Mouse (Mus musculus) embryo, embryonic 10 days (tissue): Measurements from ENCODE around the gene Cmtr1.
"Not testable (repeated sequence)": the region's sequence is repeated elsewhere in the genome, so short reads cannot be mapped to it uniquely, and the experiment has no call there.

Source experiments
- DNase-seq: peaks from one replicate; pipeline ENCODE4 v3.0.0-alpha.2; 2015; ENCODE audit warnings: low spot score

Gene Cmtr1

GRCm38 (mm10) chr17:29660076-29660761 lies at the start of gene Cmtr1:
Gene Cmtr1 (plus strand): TSS chr17:29660595.
- DNase-seq: peak; percentile 91

- DNase-seq: not testable (repeated sequence)
These were observed 46.9 kb upstream of the Cmtr1 start for GRCm38 (mm10) chr17:29613453-29613852.

GRCm38 (mm10) chr17:29614115-29615023 lies 46.0 kb upstream of the Cmtr1 start, which contains the start of the genes Rnf8 and Gm28043:
Gene Rnf8 (plus strand): TSS chr17:29614790.
Gene Gm28043 (plus strand): TSS chr17:29614876.
- peak; percentile 98 for DNase-seq

DNA sequence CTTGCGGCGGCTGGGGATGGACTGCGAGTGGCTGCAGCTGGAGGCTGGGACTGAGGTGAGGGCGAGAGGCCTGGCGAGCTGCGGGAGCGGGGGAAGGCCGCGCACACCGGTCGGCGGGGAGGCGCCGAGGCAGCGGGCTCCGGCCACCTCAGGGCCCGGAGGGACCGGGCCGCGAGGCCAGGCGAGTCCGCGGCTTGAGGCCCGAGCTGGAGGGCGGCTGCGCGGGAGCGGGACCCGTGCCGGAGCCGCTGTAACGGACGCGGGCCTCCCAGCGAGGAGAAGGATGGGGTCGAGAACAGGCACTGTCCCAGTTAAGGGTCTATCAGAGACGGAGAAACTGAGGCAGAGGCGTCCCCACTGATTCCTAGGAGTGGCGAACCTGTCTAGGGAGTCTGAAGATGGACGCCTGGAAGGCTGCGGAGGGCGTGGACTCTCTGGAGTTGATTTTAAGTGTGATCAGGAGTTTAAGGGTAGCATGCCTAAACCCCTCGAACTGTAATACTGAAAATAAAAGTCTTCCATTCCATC lies 45.3 kb upstream of the Cmtr1 start:
- peak; percentile 51 for DNase-seq

GRCm38 (mm10) chr17:29615616-29616015 lies 44.8 kb upstream of the Cmtr1 start:
- DNase-seq: no peak

GRCm38 (mm10) chr17:29619231-29619630 lies 41.2 kb upstream of the Cmtr1 start:
- DNase-seq: no peak

GRCm38 (mm10) chr17:29623488-29623887 lies 36.9 kb upstream of the Cmtr1 start:
- DNase-seq: no peak

DNA sequence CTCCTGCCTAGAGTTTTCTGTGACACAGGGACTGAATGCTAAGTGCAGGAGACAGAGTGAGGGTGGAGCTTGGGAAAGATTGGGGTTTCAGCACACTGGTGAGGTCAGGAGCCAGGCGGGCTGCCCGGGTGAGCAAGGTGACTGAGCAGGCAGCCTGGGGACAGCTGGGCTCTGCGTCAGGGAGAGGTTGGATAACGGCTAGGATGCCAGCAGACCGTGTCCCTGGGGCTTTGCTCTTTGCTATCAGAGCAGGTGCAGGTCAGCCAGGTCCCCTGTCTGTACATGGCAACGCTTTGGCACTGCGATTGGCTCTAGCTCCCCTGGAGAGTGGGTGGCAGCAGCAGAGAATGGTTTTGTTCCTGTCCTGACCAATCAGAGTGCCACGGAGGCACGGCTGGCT lies 33.1 kb upstream of the Cmtr1 start:
- no peak for DNase-seq

- no peak for DNase-seq
These were observed 31.4 kb upstream of the Cmtr1 start for GRCm38 (mm10) chr17:29628946-29629345.

- DNase-seq: no peak
These were observed 30.8 kb upstream of the Cmtr1 start for GRCm38 (mm10) chr17:29629620-29630019.

DNA sequence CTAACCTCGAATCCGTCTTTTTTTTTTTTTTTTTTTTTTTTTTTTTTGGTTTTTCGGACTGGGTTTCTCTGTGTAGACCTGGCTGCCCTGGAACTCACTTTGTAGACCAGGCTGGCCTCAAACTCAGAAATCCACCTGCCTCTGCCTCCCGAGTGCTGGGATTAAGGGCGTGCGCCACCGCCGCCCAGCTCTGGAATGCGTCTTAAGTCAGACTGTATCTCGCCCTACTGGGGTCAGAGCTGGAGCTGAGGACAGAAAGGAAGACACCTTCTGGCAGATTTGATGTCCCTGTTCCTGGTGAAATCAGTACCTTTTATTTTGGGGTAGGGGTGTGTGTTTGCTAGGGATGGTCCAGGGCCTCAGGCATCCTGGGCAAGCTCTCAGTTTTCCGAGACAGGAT lies 28.1 kb upstream of the Cmtr1 start:
- no peak for DNase-seq

- no peak for DNase-seq
These were observed 24.9 kb upstream of the Cmtr1 start for GRCm38 (mm10) chr17:29635492-29635891.

- peak; percentile 41 for DNase-seq
These were observed 24.3 kb upstream of the Cmtr1 start for GRCm38 (mm10) chr17:29636118-29636517.

DNA sequence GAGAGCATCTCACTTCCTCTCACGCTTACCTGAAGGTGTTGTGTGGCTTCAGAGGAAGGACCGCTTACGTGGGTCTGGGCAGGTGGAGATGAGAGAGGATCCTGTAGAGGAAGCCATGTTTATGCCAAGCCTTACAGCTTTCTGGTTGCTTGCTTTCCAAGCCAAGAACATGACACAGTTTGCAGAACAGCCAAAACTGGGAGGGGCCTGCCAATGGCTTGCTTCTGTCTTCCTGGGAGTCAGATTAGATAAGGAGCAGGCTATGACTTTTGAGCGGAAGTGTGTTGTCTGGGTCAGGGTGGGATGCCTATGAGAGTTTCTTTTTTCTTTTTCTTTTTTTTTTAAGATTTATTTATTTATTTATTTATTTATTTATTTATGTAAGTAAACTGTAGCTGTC lies 23.0 kb upstream of the Cmtr1 start:
- no peak for DNase-seq

GRCm38 (mm10) chr17:29637895-29638294 lies 22.5 kb upstream of the Cmtr1 start:
- no peak for DNase-seq

DNA sequence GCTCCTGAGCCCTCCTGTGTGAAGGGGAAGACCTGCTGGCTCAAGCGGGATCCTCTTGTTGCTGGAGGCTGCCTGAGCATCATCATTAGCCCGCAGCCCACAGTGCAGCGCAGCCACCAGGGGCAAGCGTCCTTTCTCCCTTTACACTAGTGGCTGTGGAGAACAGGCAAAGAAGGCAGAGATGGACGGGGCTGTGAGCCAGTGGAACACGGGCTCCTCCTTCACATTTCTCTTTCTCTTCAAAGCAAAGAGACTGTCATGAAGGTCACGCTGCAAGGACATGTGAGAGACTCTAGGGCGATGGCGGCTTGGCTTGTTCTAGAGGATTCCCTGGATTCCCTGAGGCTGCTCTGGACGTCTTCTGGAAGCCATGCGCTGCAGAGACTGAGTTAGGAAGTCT lies 19.4 kb upstream of the Cmtr1 start:
- no peak for DNase-seq

GRCm38 (mm10) chr17:29642219-29642618 lies 18.2 kb upstream of the Cmtr1 start:
- no peak for DNase-seq

- DNase-seq: no peak
These were observed 2.1 kb upstream of the Cmtr1 start for GRCm38 (mm10) chr17:29658249-29658648.

- DNase-seq: peak; percentile 46
These were observed 482 bp downstream of the Cmtr1 start for GRCm38 (mm10) chr17:29660762-29661391.

DNA sequence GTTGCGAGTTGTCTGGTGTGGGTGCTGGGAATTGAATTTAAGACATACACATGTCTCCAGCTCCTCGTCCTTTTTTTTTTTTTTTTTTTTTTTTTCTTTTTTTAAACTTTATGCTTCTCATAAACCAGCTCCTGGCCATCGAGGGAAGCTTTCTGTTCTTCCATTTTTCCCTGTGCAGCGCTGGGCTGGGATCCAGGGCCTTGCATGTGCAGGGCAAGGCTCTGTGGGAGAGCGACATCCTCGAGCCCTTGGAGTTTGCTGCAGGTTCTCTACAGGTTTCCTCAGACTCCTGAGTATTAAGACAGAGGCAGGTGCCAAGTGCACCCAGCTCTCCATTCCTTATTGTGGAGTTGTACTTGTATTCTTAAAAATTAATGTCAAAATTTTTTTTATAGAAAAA lies 1.8 kb downstream of the Cmtr1 start:
- DNase-seq: no peak

DNA sequence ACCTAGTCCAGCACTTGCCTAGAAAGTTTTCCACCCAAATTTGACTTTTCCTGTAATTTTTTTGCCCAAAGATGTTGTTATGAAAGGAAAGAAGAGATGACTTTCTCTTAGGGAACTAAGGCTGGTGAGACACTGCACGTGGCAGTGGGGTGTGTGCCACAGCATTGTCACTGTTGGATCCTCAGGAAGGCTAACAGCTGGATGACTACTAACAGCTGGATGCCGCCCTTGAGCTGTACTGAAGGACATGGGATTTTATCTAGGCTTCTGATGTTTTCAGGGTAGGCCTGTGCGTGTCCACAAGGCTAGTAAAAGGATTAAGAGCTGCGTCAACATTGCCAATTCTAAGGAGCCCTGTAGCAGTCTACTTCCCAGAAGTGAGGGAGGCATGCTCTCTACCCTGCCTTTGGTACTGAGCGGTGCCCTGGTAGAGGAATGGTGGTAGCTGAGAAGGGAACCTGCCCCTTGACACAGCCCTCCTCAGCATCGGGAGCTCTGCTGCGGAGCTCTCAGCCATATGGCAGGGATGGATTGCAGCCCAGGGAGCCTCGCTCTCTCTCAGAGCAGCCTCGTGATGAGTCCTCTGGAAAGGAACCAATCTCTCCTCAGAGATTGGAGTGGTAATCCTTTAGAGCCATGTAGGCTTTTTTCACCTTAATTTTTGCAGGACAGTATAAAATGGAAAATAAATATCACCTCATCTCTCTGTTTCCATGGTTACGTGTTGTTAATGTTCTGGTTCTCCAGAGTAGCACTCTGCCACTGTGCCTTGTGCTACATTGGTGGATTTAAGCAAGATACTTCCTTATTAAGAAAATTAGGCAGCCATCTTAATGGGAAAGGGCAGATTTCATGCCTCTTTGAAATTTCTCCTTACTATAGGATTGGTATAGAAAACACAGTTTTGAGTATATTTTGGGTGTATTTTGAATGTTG lies 7.9 kb downstream of the Cmtr1 start:
- no peak for DNase-seq
